Mouse (Mus musculus) lung, postnatal 4 days (tissue): ENCODE results near the gene Eif3b.

ENCODE experiments used
- DNase-seq, 2 experiments: peaks; one replicate each; pipeline ENCODE4 v3.0.0; 2021

Gene Eif3b

DNA sequence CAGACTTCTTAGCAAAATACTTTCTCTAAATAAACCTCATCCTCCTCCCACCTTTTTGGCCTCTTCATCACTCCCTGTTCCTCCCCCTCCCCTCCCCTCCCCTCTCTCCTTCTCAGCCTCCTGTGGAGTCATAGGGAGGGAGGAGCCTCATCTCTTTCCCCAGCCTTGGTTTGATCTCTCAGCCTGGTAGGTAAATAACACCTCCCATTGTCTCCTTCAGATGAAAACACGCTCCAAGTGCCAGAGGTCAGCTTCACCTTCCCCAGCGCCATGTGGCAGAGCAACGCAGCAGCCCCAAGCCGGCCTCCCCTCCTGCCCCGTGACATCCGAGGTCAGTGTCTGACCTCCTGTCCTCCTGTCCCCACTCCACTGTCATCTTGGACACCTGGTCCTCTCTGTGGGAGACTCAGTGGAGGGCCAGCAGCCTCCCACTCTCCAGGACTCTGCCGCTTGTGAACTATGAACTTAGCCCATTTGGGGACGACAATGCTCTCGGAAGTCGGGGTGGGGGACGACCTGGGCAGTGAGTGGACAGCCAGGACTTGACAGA, 73.6 kb downstream of the Eif3b start:
- DNase-seq = no peak
